In genomic region chr6:121063771-121064170, GRCm38 (mm10) we compare ENCODE assay signal across 9 mouse cellular contexts.
A peak's percentile ranks its signal among the peaks of the same experiment; 100 is the strongest.
DNase-seq lines count a peak whose midpoint lies in the region; ATAC-seq and TF ChIP-seq lines count a peak whose summit lies in the region.
"Had no signal": no experiment of that assay in that cellular context is flagged by ENCODE, and none has a peak within 500 bp of the region (broad histone marks: within the 10 kb centered on the region; RNA-seq: fewer than 3 reads in every experiment).

No protein-coding gene starts in this region.

- H3K36me3 ChIP-seq in CH12.LX (replicated peaks in 1 of 2; ENCODE audit: control insufficient read depth in 1 of 2, insufficient read depth in 1 of 2, low read length in 1 of 2) = peaks cover 0 to 39% of the 10 kb centered on the region in 2 experiments
- 0 out of 2 replicates have a peak, but pooled peaks cover 8% of the 10 kb centered on the region for H3K36me3 ChIP-seq in liver, embryonic 13.5 days

- no peak for TF ChIP-seq POLR2A in CH12.LX (IDR thresholded peaks at IDR 0.05; ENCODE audit: low read depth, low read length)

- dilution Hi-C loops in CH12.LX (cut with MboI; ENCODE audit: extremely low pct_ligation_motif_present, extremely low pct_unique_long_range_greater_than_20kb, low sequenced_read_pairs) = no loop called here

- no peak for TF ChIP-seq EP300 in CH12.LX (IDR thresholded peaks at IDR 0.05; ENCODE audit: low read length)

- WGBS in liver, embryonic 13.5 days (ENCODE audit: insufficient replicate concordance) = 77% methylated on average over 8 of the region's 8 CpGs

- H3K79me2 ChIP-seq in CH12.LX (replicated peaks; ENCODE audit: control insufficient read depth, extremely low read depth, insufficient read depth, poor library complexity, severe bottlenecking) = peaks cover 11% of the 10 kb centered on the region; the same call in 1 of the 2 replicates

- no peak overlapping the region for H3K9ac ChIP-seq in CH12.LX (ENCODE audit: insufficient read depth, low read depth)
- H3K9ac ChIP-seq in liver, embryonic 13.5 days = no peak overlapping the region

- peak; percentile 32; the same call in 1 of the 2 replicates for ATAC-seq in liver, embryonic 13.5 days (ENCODE audit: low read depth)

- 0 out of 2 replicates have a peak overlapping the region, but pooled peaks have one; percentile 71 for H3K4me2 ChIP-seq in CH12.LX (ENCODE audit: insufficient read depth, low read depth, poor library complexity, severe bottlenecking)
- no peak overlapping the region for H3K4me2 ChIP-seq in liver, embryonic 13.5 days

- in situ Hi-C loops in CH12.LX (cut with MboI; ENCODE audit: low pct_ligation_motif_present, low pct_unique_long_range_greater_than_20kb, low sequenced_read_pairs) = no loop called here

- H3K27ac ChIP-seq in CH12.LX (ENCODE audit: insufficient read depth, low read depth) = peak overlapping the region; percentile 70
- H3K27ac ChIP-seq in liver, embryonic 13.5 days = peak overlapping the region; percentile 19; the same call in 1 of the 2 replicates

- DNase-seq in heart, adult 11 months = peak; percentile 93
- DNase-seq in heart, adult 9 months (ENCODE audit: low spot score in 2 of 2) = no peak
- no peak for DNase-seq in CH12.LX (ENCODE audit: extremely low read depth)
- peak; percentile 17 for DNase-seq in induced T-regulatory cell, adult 2 months (ENCODE audit: low read depth)
- DNase-seq in liver, embryonic 13.5 days = no peak
- DNase-seq in gastrocnemius, adult 8-10 months (ENCODE audit: low spot score in 2 of 2) = no peak
- DNase-seq in urinary bladder, adult 2 months (ENCODE audit: low spot score) = no peak
- no peak for DNase-seq in cerebellum, adult 11 months

- H3K27me3 ChIP-seq in CH12.LX (replicated peaks) = no peaks in the 10 kb centered on the region
- no peaks in the 10 kb centered on the region for H3K27me3 ChIP-seq in liver, embryonic 13.5 days
- H3K27me3 ChIP-seq: megakaryocyte, embryonic 14.5 days had no signal

- TF ChIP-seq RAD21 in CH12.LX (IDR thresholded peaks at IDR 0.05; ENCODE audit: low read depth, low read length) = no peak

- no peak for TF ChIP-seq CTCF in CH12.LX (conservative IDR thresholded peaks at IDR 0.05 in 1 of 2, IDR thresholded peaks at IDR 0.05 in 1 of 2; ENCODE audit: low read depth in 2 of 2, low read length in 2 of 2)

- peaks cover 54 to 91% of the 10 kb centered on the region in 2 experiments for H3K4me1 ChIP-seq in CH12.LX (ENCODE audit: control insufficient read depth in 1 of 2, insufficient read depth in 2 of 2)
- H3K4me1 ChIP-seq in liver, embryonic 13.5 days (replicated peaks) = peaks cover 60% of the 10 kb centered on the region

- H3K4me3 ChIP-seq in CH12.LX (replicated peaks in 1 of 3; ENCODE audit: low read depth in 2 of 3, low read length in 2 of 3, poor library complexity in 1 of 3) = no peak overlapping the region
- no peak overlapping the region for H3K4me3 ChIP-seq in liver, embryonic 13.5 days (replicated peaks)
- H3K4me3 ChIP-seq: megakaryocyte, embryonic 14.5 days had no signal

- no peaks in the 10 kb centered on the region for H3K9me3 ChIP-seq in CH12.LX (replicated peaks; ENCODE audit: low read length)
- H3K9me3 ChIP-seq in liver, embryonic 13.5 days (replicated peaks) = no peaks in the 10 kb centered on the region
- H3K9me3 ChIP-seq: megakaryocyte, embryonic 14.5 days had no signal

TF ChIP-seq in CH12.LX, 34 proteins besides CTCF, POLR2A, EP300 and RAD21:
- TF ChIP-seq UBTF (IDR thresholded peaks at IDR 0.05; ENCODE audit: low read depth, low read length) (no peak), ZC3H11A (IDR thresholded peaks at IDR 0.05; ENCODE audit: low read depth, low read length) (no peak), E2F4 (IDR thresholded peaks at IDR 0.05; ENCODE audit: insufficient replicate concordance, low read depth, low read length) (no peak)

Comparison
In these comparisons a context has a peak if more than half of its experiments do, and no peak if none do; other contexts are left out.
1. DNase-seq: peak in heart, adult 11 months (single experiment) and induced T-regulatory cell, adult 2 months (single experiment); none in heart, adult 9 months (0 of 2), CH12.LX (single experiment), liver, embryonic 13.5 days (single experiment), gastrocnemius, adult 8-10 months (0 of 2), urinary bladder, adult 2 months (single experiment) and cerebellum, adult 11 months (single experiment).